Mouse (Mus musculus) bone marrow macrophage, adult 2 months (primary cell): ENCODE results near the gene Msi2. TPM values are rescaled to one million over a fixed set of nuclear protein-coding genes. Genes with fewer than 3 reads are reported as not detected.

Experiments
- H3K27ac ChIP-seq: 2 replicates; pipeline ENCODE4 v1.5.1; 2012; ENCODE audit warnings: low read depth, low read length; ENCODE audit not compliant: insufficient read depth
- H3K4me1 ChIP-seq: 2 replicates; pipeline ENCODE4 v1.6.1; 2012; ENCODE audit warnings: low read length; ENCODE audit not compliant: control insufficient read depth, insufficient read depth
- H3K4me3 ChIP-seq: 2 replicates; pipeline ENCODE4 v1.5.1; 2012; ENCODE audit warnings: mild to moderate bottlenecking, low read length, moderate library complexity; ENCODE audit not compliant: insufficient read depth
- CTCF ChIP-seq: IDR thresholded peaks from 2 replicates; pipeline ENCODE4 v1.5.1; 2012; ENCODE audit warnings: low read depth, mild to moderate bottlenecking, low read length, moderate library complexity
- POLR2A ChIP-seq: IDR thresholded peaks from 2 replicates; pipeline ENCODE4 v1.6.1; 2012; ENCODE audit warnings: mild to moderate bottlenecking, low read depth, low read length, borderline replicate concordance
- polyA plus RNA-seq: library from polyadenylated mRNA; stranded (reverse); fragments of >200 nt; gene quantifications from 2 replicates; pipeline ENCODE4 v1.2.4, GENCODE M21; 2012; ENCODE audit not compliant: missing spikeins, insufficient read depth, insufficient read length

Gene Msi2
- polyA plus RNA-seq, 1 experiment: 9.8 TPM

GRCm38 (mm10) chr11:88721144-88721636 is 2.9 kb upstream of the Msi2 start:
- Histone ChIP-seq H3K27ac (no peak overlapping the region), H3K4me3 (no peak overlapping the region), H3K4me1 (no peaks in the 10 kb centered on the region)
- TF ChIP-seq CTCF (no peak), POLR2A (no peak)

GRCm38 (mm10) chr11:88720261-88721143 is 2.2 kb upstream of the Msi2 start:
- TF ChIP-seq POLR2A: no peak
- TF ChIP-seq CTCF: no peak
- Histone ChIP-seq H3K27ac (no peak overlapping the region), H3K4me1 (no peaks in the 10 kb centered on the region), H3K4me3 (no peak overlapping the region)

- TF ChIP-seq POLR2A (no peak), CTCF (no peak)
- Histone ChIP-seq H3K27ac (no peak overlapping the region), H3K4me1 (no peaks in the 10 kb centered on the region), H3K4me3 (no peak overlapping the region)
These were observed 1.3 kb upstream of the Msi2 start for GRCm38 (mm10) chr11:88719601-88720000.

GRCm38 (mm10) chr11:88718766-88719595 is 668 bp upstream of the Msi2 start:
- Histone ChIP-seq H3K4me1 (no peaks in the 10 kb centered on the region), H3K4me3 (peak overlapping the region; percentile 95), H3K27ac (no peak overlapping the region; the same call in 1 of the 2 replicates)
- TF ChIP-seq POLR2A (no peak), CTCF (no peak; the same call in 1 of the 2 replicates)

- H3K4me1 ChIP-seq: no peaks in the 10 kb centered on the region
- no peak overlapping the region for H3K27ac ChIP-seq
- TF ChIP-seq CTCF: no peak
- TF ChIP-seq POLR2A: no peak
- H3K4me3 ChIP-seq: peak overlapping the region; percentile 81
These were observed 666 bp downstream of the Msi2 start for GRCm38 (mm10) chr11:88717644-88718049.

- H3K4me1 ChIP-seq: no peaks in the 10 kb centered on the region
- no peak overlapping the region for H3K27ac ChIP-seq
- no peak for TF ChIP-seq POLR2A
- no peak for TF ChIP-seq CTCF
- H3K4me3 ChIP-seq: peak overlapping the region; percentile 81
These were observed 1.2 kb downstream of the Msi2 start for GRCm38 (mm10) chr11:88717016-88717643.

GRCm38 (mm10) chr11:88716061-88716994 is 2.0 kb downstream of the Msi2 start:
- Histone ChIP-seq H3K4me1 (no peaks in the 10 kb centered on the region), H3K27ac (no peak overlapping the region), H3K4me3 (no peak overlapping the region; the same call in 1 of the 2 replicates)
- TF ChIP-seq CTCF: no peak
- TF ChIP-seq POLR2A: no peak

GRCm38 (mm10) chr11:88715299-88715698 is 3.0 kb downstream of the Msi2 start:
- TF ChIP-seq POLR2A: no peak
- TF ChIP-seq CTCF: no peak
- H3K4me3 ChIP-seq: no peak overlapping the region
- no peaks in the 10 kb centered on the region for H3K4me1 ChIP-seq

More at GRCm38 (mm10) chr11:88715299-88715698, 3.0 kb downstream of the Msi2 start:
- no peak overlapping the region for H3K27ac ChIP-seq
